Mouse (Mus musculus) forebrain, embryonic 13.5 days (tissue): ENCODE results near the gene Tbr1. TPM values are rescaled to one million over a fixed set of nuclear protein-coding genes. Genes with fewer than 3 reads are reported as not detected.
A peak's percentile ranks its signal among the peaks of the same experiment; 100 is the strongest.

ENCODE experiments used
- ATAC-seq: fragments of 200-750 bp; cut with Nextera tagmentation; 2 replicates; pipeline ENCODE4 v1.8.0; 2017
- H3K27ac ChIP-seq: fragments of 300-500 bp; sonication (generic); 2 replicates; pipeline ENCODE4 v1.5.1; 2015; ENCODE audit warnings: inconsistent platforms, mild to moderate bottlenecking, moderate library complexity
- H3K27me3 ChIP-seq: fragments of 300-500 bp; sonication (generic); 2 replicates; pipeline ENCODE4 v1.6.1; 2015; ENCODE audit warnings: mild to moderate bottlenecking, inconsistent platforms
- H3K36me3 ChIP-seq: fragments of 300-500 bp; sonication (generic); 2 replicates; pipeline ENCODE4 v1.6.1; 2015; ENCODE audit warnings: mild to moderate bottlenecking, inconsistent platforms; ENCODE audit not compliant: poor library complexity, severe bottlenecking
- H3K4me1 ChIP-seq: fragments of 300-500 bp; sonication (generic); 2 replicates; pipeline ENCODE4 v1.6.1; 2015; ENCODE audit warnings: inconsistent platforms
- H3K4me2 ChIP-seq: fragments of 300-500 bp; sonication (generic); 2 replicates; pipeline ENCODE4 v1.6.1; 2015; ENCODE audit warnings: inconsistent platforms, mild to moderate bottlenecking, moderate library complexity
- H3K4me3 ChIP-seq: fragments of 300-500 bp; sonication (generic); 2 replicates; pipeline ENCODE4 v1.5.1; 2015; ENCODE audit warnings: mild to moderate bottlenecking, inconsistent platforms
- H3K9ac ChIP-seq: fragments of 300-500 bp; sonication (generic); 2 replicates; pipeline ENCODE4 v1.6.1; 2015; ENCODE audit warnings: mild to moderate bottlenecking, inconsistent platforms
- H3K9me3 ChIP-seq: fragments of 300-500 bp; sonication (generic); replicated peaks from 2 replicates; pipeline ENCODE4 v1.6.1; 2016; ENCODE audit warnings: inconsistent platforms
- WGBS: fragments of 180-500 bp; shearing (Covaris S2); methylation state at CpG from one replicate; pipeline ENCODE4 v1.1.7; 2015; 5-methylcytosine and 5-hydroxymethylcytosine counted together
- microRNA-seq: library from miRNA; unstranded; fragments of <30 nt; microRNA quantifications from one replicate; pipeline ENCODE4, GENCODE M21; 2016
- polyA plus RNA-seq: library from polyadenylated mRNA; unstranded; fragments of >200 nt; fragmentation: Nextera tagmentation; extraction: Ambion mirVana; gene quantifications from 2 replicates; pipeline ENCODE4 v1.2.1, GENCODE M21; 2015

The Tbr1 gene
- polyA plus RNA-seq, 1 experiment from 2014 or later = 45.1 TPM

DNA sequence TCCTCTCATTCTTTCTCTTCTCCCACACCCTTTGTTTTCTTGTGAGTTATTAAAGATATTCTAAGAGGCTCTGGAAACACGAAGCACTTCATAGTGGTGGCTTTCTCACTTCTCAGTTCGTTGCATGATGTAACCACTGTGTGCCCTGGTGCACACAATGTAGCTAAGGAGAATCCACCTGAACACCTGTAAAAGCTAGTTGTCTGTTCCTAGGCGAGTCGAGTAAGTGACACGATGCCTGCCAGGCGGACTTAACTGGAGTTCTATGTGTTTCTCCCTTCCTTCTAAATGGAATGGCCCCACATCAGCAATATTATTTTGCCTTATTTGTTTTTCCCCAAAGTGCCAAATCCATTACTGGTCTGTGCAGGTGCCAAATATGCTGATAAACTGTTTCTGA is 10.4 kb downstream of the Tbr1 start:
- H3K9me3 ChIP-seq = no peaks in the 10 kb centered on the region
- H3K36me3 ChIP-seq = no peaks in the 10 kb centered on the region
- H3K4me3 ChIP-seq = peak overlapping the region; percentile 54
- peak overlapping the region; percentile 83 for H3K9ac ChIP-seq
- H3K4me1 ChIP-seq = peaks cover 24% of the 10 kb centered on the region
- peak overlapping the region; percentile 78 for H3K27ac ChIP-seq
- WGBS = 14% methylated on average over 6 of the region's 6 CpGs
- H3K4me2 ChIP-seq = peak overlapping the region; percentile 89
- peaks cover 64% of the 10 kb centered on the region for H3K27me3 ChIP-seq
- ATAC-seq = no peak

DNA sequence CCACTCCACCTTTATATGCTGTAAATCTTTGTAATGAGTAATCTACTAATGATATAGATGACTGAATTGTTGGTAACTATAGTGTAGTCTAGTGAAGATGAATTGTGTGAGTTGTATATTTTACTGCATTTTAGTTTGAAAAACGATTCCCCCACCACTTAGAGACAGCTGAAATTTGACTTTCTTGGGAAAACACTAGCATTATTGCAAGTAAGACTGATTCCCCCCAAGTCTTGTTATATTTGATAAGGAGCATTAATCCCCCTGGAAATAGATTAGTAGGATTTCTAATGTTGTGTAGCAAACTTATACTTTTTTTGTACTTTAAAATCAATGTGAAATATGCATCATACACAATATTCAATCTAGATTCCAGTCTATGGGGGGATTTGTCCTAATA is 10.8 kb downstream of the Tbr1 start:
- no peak for ATAC-seq
- 15% methylated on average over 1 of the region's 1 CpGs for WGBS
- Histone ChIP-seq H3K27ac (peak overlapping the region; percentile 78; the same call in 1 of the 2 replicates), H3K4me3 (peak overlapping the region; percentile 54), H3K36me3 (no peaks in the 10 kb centered on the region), H3K4me2 (peak overlapping the region; percentile 89), H3K4me1 (peaks cover 24% of the 10 kb centered on the region), H3K9me3 (no peaks in the 10 kb centered on the region), H3K27me3 (peaks cover 64% of the 10 kb centered on the region), H3K9ac (peak overlapping the region; percentile 83)

DNA sequence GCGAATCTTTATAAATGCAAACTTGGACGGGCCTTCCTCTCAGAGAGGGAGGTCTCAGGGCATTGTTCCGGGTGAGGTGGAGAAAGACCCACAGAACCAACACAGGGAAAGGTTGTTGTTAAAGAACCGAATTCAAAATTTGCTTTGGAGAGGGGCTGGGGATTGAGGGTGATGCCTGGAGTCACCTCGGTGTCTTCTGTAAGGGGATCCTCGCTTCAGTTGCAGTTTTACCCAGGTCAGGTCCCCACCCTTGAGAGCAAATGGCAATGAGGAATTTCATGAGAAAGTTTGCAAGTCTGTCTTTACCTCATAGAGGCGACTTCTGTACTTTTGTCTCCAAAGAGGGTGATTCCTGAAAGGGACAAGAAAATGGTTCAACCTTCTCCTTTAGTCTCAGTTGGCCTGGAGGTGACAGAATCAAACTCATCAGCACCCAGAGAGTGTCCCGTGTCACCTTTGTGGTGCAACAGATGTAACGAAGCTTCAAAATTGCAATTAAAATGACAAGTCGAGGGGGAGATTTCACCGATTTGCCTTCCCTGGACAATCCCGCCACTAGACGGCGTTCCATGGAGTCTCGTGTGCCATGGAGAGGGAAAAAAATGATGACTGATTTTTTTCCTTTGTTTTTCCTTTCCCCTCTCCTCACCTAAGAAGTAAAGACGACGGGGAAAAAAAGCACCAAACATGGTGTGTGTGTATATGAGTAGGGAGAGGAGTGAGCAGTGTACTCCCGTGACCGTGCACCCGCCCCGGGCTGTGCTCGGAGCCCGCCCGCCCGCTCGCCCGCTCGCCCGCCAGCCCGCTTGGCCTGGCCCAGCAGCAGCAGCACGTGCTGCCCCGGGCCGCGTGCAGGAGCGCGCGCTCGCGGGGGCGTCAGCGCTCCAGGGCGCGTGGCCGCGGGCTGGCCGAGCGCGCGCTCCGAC is 12.1 kb downstream of the Tbr1 start:
- peaks cover 24% of the 10 kb centered on the region for H3K4me1 ChIP-seq
- 2% methylated on average over 34 of the region's 50 CpGs for WGBS
- H3K9me3 ChIP-seq = no peaks in the 10 kb centered on the region
- H3K36me3 ChIP-seq = no peaks in the 10 kb centered on the region
- H3K27ac ChIP-seq = peak overlapping the region; percentile 87
- H3K4me3 ChIP-seq = peak overlapping the region; percentile 54
- H3K9ac ChIP-seq = peak overlapping the region; percentile 77
- peak; percentile 80 for ATAC-seq
- peaks cover 51% of the 10 kb centered on the region for H3K27me3 ChIP-seq
- H3K4me2 ChIP-seq = peak overlapping the region; percentile 77

DNA sequence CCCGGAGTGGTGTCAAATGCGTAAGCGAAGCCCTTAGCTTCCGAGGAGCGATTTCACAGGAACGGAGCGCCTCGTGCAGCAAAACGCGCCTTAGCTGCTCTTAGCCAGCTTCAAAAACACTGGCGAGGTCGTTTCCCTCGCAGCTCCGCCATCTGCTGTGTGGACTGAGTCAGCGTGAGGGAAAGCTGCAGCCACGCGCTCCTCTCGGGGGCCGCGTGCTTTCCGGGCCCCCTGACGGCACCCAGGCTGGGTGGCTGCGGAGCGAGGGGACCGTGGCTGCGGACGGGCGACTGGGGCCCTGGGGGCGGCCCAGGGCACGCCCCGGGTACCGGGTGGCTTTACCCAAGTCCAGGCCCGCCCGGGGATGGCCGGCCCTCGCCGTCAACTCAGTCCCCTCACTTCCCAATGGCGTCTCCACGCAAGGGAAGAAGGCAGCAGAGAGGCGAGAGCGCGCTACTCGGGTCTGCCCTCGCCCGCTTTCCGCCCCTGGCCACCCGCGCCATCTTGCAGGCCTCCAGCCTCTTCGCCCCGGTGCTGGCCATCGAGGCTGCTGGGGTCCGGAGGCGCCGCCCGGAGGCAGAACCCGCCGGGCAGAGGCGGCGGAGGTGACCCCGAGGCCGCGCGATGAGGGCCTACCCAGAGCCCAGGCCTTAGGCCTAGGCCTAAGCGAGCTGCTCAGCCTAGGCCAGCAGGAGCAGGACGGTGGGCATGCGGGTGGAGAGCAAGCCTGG is 13.0 kb downstream of the Tbr1 start:
- no peaks in the 10 kb centered on the region for H3K36me3 ChIP-seq
- peak overlapping the region; percentile 54 for H3K4me3 ChIP-seq
- H3K27me3 ChIP-seq = peaks cover 41% of the 10 kb centered on the region
- no peaks in the 10 kb centered on the region for H3K9me3 ChIP-seq
- H3K27ac ChIP-seq = peak overlapping the region; percentile 87
- peak; percentile 78 for ATAC-seq
- H3K4me2 ChIP-seq = peak overlapping the region; percentile 77
- H3K9ac ChIP-seq = peak overlapping the region; percentile 77
- peaks cover 28% of the 10 kb centered on the region for H3K4me1 ChIP-seq
- WGBS = 5% methylated on average over 57 of the region's 66 CpGs

DNA sequence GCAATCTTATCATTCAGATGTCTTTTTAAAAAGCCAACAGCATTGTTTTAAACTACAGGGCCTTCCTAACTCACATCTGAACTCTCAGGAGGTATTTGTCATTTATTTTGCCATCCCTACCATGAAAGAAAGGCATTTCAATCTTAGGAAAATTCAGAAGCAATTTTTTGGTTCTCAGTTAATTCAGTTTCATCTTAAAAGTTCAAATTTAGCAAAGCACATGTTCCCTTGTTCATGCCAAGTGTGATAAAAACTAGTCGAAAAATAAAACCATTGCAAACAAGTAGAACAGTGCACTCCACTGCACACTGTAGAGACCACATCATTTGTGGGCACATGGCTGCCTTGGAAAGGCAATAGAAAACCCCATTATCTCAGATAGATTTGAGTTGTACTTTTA is 15.5 kb downstream of the Tbr1 start:
- 84% methylated on average over 1 of the region's 1 CpGs for WGBS
- H3K27me3 ChIP-seq = peaks cover 19% of the 10 kb centered on the region
- peaks cover 14% of the 10 kb centered on the region for H3K4me1 ChIP-seq
- no peak overlapping the region for H3K27ac ChIP-seq
- no peak for ATAC-seq
- H3K36me3 ChIP-seq = no peaks in the 10 kb centered on the region
- H3K4me2 ChIP-seq = no peak overlapping the region
- no peaks in the 10 kb centered on the region for H3K9me3 ChIP-seq
- no peak overlapping the region for H3K4me3 ChIP-seq
- no peak overlapping the region for H3K9ac ChIP-seq

DNA sequence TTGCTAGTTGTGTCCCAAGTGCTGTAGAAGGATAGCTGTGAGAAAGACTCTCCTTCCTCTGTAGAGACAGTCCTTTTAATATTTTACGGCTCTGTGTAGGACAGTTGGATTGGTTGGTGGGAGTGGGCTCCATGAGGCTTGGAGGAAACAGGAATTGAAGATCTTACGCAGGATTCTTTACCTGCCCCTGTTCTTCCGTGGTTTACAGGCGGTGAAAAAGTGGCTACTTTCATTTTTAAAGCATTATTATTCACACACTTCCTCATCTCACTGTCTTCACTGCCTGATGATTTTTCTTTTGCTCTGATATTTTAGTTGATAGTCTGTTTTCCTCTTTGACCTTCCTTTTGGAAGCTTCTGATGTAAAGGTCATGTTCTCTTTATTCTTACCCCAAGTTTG is 17.5 kb downstream of the Tbr1 start:
- no peak overlapping the region for H3K4me2 ChIP-seq
- no peak for ATAC-seq
- no peaks in the 10 kb centered on the region for H3K9me3 ChIP-seq
- H3K4me1 ChIP-seq = peaks cover 10% of the 10 kb centered on the region
- H3K4me3 ChIP-seq = no peak overlapping the region
- H3K9ac ChIP-seq = no peak overlapping the region
- H3K36me3 ChIP-seq = no peaks in the 10 kb centered on the region
- 63% methylated on average over 4 of the region's 4 CpGs for whole genome bisulfite sequencing
- H3K27ac ChIP-seq = no peak overlapping the region
- peaks cover 2% of the 10 kb centered on the region; the same call in 1 of the 2 replicates for H3K27me3 ChIP-seq

DNA sequence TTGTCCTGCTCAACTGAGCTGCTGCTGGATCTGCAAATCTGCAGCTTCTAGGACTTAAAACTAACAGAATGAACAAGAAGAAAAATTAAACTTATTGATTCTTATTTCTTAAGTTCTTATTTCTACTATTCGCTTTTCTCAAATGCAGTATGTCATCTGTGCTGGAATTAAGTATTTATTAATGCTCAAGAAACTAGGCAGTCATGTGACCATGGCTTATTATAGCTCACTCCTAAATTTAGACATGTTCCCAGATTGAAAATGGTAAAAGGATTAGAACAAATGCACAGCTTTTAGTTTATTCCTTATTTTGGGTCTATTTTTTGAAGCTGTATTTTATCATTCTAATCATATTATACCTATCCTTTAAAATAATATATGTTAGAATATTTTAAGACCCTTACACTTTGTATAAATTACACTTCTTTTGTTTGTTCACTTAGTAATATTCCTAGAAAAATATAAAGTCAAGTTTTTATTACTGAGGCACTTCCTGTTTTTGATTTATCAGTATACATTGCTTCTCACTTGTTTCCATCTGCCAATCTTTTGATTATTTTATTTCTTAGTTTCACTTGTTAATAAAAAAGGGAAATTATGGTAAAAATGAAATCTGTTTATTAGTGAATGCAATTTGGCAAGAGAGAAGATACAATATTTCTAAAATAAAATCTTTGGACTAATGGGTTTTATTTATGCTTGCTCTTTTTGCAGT is 20.9 kb downstream of the Tbr1 start:
- no peak overlapping the region for H3K27ac ChIP-seq
- H3K9ac ChIP-seq = no peak overlapping the region
- peaks cover 4% of the 10 kb centered on the region; the same call in 1 of the 2 replicates for H3K4me1 ChIP-seq
- no peaks in the 10 kb centered on the region for H3K36me3 ChIP-seq
- no peaks in the 10 kb centered on the region for H3K9me3 ChIP-seq
- no peaks in the 10 kb centered on the region for H3K27me3 ChIP-seq
- no peak for ATAC-seq
- WGBS = 94% methylated on average over 1 of the region's 1 CpGs
- no peak overlapping the region for H3K4me3 ChIP-seq
- no peak overlapping the region for H3K4me2 ChIP-seq

DNA sequence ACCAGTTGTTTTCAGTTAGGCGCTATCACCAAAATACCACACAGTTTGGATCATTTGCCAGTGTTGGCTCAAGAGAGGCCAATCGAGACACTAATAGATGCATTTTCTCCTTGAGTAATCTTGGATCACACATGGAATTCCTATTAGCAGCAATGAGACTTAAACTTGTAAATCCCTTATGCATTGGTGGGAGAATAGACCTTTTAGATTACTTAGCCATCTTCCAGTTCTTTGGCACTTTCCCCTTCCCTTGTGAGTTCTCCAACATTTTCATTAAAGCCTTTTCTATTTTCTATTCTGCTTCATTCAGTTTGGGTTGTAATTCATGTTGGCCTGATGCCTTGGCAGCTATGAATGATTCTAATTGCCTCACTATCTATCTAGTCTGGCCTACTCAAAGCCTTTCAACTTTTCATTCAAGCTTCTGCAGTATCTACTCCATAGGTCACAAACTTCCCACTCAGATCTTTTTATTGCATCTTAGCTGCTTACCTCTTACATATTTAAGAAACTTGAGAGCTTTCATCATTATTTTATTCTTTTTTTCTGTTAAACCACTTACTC is 34.6 kb downstream of the Tbr1 start:
- Histone ChIP-seq H3K4me3 (no peak overlapping the region), H3K9ac (no peak overlapping the region), H3K27ac (no peak overlapping the region), H3K4me2 (no peak overlapping the region), H3K9me3 (no peaks in the 10 kb centered on the region; the same call in 1 of the 2 replicates), H3K4me1 (no peaks in the 10 kb centered on the region), H3K27me3 (no peaks in the 10 kb centered on the region), H3K36me3 (no peaks in the 10 kb centered on the region)
- WGBS = 56% methylated on average over 2 of the region's 2 CpGs
- peak; percentile 62 for ATAC-seq

Small RNAs within 50 kb of the gene (microRNA-seq; reads per million reads assigned to microRNA genes)
- not detected for gene Gm22403

Other genes with a start within 250 kb of the Tbr1 start
- gene Tank, start 224.3 kb upstream of the Tbr1 start, polyA plus RNA-seq = 27.6 and 31.2 TPM in 2 replicates
- 284 and 297 TPM in 2 replicates for gene Psmd14, start 91.2 kb upstream of the Tbr1 start, polyA plus RNA-seq
- gene Slc4a10, start 243.5 kb downstream of the Tbr1 start, polyA plus RNA-seq = 2.7 and 4.0 TPM in 2 replicates